Mouse (Mus musculus) ovary, postnatal 14 days (tissue): Measurements from ENCODE around the gene Uba52.

Experiments used
- DNase-seq: peaks from one replicate; pipeline ENCODE4 v3.0.0; 2022; ENCODE audit warnings: low spot score

The Uba52 gene

DNA sequence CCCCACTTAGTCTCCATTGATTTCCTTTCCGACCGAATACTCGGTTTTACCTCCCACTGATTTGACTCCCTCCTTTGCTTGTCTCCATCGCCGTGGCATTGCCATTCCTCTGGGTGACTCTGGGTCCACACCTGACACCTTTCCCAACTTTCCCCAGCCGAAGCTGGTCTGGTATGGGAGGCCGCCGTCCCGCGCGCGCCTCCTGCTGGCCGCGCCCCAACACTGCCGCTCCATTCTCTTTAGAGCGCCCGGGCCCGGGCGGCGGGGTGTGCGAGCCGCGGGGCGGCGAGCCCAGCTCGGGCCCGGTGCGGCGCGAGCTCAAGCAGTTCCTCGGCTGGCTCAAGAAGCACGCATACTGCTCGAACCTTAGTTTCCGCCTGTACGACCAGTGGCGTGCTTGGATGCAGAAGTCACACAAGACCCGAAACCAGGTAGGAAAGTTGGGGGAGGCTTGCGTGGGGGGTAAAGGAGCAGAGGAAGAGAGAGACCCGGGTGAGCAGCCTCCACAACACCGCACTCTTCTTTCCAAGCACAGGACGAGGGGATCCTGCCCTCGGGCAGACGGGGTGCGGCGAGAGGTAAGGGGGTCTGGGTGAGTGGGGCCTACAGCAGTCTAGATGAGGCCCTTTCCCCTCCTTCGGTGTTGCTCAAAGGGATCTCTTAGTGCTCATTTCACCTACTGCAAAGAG, 7.4 kb downstream of the Uba52 start:
- peak; percentile 76 for DNase-seq

DNA sequence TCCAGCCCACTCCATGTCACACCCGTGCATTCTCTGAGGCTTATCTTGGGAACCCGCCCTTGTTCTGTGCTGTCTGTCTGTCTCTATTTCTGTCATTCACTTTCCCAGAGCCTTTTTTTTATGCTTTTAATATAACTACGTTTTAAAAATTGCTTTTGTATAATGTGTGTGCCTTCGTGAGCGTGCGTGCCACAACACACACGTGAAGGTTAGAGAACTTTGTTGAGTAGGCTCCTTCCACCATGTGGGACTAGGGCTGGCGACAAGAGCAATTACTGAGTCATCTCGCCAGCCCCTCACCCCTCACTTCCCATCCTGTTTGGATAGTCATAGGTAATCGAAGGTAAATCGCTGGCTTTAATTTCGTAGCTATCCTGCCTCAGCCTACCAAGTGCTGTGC, 8.1 kb downstream of the Uba52 start:
- no peak for DNase-seq

DNA sequence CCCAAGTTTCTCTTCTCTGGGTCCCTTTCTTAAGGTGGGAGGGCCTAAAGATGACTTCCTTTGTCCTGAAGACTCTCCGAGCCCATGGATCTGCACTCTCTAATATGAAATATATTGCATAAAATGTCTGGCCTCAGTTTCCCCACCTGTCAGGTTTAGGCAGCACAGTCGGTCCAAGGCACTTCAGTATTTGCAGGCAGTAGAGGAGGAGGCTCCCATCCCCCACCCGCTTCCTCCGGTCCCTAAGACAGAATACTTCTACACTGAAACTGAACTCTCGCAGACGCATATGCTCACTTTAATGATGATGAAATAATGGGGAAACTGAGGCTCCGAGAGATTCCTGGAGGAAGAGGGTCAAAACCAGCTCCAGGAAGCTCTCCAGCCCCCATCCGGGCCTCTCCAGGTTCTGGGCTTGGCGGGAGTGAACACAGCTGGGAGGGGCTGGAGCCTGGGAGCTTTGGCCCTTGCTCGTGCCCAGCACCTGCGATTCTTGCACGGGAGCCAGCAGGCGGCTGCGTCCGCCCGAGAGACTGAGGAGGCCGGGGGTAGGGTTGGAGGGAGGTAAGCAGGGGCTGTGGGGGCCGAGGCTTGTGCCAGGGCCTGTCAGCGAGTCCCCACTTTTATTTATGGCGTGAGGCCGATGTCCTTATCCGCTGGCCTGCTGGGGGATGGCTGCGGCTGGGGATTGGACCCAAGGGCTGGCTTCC, 8.6 kb downstream of the Uba52 start:
- no peak for DNase-seq

DNA sequence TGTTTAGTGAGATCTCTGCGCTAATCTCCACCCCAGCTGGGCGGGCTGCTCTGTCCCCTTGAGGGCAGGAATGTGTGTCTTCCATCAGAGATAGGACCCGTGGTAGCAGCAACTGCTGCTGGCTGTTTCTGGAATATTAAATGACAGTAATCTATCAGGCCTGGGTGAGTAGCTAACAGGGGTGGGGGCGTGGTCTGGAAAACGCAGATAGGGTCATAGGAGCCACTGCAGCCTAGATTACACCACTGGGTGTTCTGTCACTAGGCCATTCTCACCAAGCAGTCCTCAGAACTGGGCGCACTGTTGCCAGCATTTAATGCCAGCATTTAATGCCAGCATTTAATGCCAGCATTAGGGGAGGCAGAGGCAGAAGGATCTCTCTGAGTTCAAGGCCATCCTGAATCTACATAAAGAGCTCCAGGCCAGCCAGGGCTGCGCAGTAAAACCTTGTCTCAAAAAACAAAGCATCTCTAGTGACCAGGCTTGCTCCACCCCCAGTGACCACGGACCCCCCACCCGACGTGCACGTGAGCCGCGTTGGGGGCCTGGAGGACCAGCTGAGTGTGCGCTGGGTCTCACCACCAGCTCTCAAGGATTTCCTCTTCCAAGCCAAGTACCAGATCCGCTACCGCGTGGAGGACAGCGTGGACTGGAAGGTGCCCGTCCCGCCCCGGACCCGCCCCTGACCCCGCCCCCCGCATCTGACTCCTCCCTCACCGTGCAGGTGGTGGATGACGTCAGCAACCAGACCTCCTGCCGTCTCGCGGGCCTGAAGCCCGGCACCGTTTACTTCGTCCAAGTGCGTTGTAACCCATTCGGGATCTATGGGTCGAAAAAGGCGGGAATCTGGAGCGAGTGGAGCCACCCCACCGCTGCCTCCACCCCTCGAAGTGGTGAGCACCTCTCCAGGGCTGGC, 10.0 kb downstream of the Uba52 start:
- DNase-seq: no peak

DNA sequence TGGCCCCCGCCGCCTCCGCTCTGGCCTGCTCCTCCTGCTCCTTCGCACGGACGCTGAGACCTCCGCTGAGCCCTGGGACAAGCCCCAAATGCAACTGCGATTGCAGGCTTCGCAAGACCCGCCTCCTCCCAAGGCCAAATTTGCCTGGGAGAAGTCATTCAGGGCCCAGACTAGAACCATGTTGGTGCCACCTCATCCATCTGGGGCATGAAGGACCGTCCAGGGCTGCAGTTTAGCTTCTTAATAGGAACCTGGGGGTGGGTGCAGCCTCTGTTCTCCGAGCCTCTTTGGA, 14.9 kb downstream of the Uba52 start:
- no peak for DNase-seq

DNA sequence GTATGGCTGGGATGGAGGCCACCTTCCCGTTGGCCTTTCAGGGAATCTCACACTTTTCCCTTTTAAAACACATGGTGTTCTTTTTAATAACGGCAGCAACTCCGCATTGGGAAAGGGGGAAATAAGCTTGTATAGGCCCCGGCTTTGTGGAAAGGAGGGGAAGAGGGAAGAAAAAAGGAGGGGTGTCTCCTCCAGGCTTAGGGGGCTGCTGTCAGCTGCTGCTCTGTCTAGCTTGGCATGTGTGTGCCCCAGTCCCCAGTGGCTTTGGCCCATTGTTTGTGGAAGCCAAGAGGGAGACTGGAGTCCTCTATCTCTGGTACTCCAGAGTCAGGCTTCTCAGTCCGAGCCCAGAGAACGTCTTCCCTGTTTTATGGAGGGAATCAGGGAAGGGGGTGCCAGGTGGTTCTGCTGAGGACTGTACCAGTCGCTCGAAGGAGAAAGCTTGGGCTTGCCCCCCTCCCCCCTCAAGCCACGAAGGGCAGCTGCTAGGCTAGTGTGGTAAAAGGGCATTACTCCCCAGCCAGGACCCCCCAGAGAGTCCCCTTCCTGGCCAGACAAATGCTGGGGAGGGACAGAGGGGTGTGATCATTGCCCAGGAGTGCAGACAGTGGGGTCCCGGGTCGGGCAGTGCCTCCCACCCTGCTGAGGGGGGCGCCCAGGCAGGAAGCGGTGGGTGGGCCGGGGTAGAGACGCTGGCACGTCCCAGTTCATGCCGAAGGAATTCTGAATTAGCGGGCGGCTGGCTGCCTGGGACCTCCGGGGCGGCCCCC, 15.4 kb downstream of the Uba52 start:
- no peak for DNase-seq

DNA sequence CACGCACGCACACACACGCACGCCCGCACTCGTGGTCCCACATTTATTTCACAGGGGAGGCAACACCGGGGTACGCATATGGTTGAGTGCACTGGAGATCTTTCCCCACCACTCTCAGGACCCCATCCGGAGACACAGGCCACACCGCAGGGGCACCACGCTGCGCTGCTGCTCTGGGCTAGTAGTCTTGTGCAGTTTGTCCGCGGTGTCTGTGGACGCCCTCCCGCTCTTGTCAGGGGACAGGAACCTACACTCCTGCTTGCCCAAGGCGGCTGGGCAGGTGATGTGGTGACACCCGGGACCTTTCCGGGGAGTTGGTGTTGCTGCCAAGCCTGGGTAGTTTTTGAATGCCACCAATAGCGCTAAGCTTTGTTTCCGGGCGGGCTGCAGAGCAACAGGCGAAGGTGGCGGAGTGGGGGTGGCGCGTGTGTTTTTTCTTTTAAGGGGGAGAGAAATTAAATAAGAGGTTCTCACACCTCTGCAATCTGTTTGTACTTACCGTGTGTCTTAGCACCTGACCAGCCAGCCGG, 16.1 kb downstream of the Uba52 start:
- no peak for DNase-seq

DNA sequence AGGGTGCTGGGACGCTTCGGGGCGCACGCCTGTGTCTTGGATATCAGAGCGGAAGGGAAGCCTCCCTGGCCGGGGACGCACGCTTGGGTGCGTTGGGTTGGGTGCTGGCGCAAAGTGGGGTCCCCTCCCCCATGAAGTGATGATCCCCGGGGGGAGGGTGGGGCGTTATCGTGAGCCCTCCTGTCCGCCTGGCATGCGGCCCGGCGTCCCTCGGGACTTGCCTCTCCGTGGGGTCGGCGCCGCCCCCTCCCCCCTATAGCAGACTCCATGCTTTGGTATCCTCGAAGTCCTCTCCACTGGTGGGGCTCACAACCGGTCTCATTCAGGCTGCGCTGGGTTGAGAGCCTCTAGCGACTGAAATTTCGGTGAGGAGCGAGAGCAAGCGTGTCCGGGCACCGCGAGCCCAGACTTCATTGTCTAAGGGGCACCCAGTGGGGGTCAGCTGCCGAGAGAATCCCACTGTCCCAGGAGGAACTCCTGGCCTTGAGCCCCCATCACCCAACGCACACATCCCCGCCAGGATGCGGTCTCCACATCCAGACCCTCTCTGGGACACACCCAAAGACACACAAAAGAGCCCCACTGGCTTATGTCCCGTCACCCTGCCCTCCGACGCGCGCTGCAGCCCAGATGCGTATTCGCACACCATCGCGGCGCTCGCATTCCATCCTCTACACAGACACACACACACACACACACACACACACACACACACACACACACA, 16.7 kb downstream of the Uba52 start:
- no peak for DNase-seq

DNA sequence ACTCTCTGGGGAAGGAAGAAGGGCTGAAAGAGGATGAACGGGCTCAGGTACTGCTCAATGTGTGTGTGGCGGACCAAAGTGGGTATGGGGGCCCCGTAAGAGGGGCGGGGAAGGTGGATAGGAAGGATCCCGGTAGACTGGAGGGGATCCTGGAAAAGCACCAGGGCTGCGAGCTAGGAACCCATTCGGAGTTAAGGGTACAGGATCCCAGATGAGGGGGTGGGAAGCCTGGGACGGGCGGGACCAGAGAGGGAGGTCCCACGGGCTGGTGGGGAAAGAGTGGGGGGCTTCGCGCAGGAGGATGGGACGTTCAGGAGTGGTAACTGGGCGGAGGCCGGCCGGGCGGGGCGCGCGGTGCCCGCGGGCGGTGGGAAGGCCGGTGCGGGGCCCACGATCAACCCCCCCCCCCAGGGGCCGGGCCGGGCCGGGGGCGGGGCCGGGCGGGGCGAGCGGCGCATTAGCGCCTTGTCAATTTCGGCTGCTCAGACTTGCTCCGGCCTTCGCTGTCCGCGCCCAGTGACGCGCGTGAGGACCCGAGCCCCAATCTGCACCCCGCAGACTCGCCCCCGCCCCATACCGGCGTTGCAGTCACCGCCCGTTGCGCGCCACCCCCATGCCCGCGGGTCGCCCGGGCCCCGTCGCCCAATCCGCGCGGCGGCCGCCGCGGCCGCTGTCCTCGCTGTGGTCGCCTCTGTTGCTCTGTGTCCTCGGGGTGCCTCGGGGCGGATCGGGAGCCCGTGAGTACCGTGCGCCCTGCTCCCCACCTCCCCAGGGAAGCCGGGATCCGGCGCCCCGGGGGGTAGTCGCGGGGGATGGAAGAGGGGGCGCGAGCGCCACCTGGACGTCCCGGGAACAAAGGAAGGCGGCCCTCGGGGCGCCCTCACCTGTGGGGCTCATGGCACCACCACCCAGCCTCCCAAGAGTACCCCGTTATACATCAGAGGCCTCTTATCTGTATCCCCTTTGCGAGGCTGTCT, 17.6 kb downstream of the Uba52 start, which contains the start of gene Crlf1:
Gene Crlf1 (plus strand): TSS at position 495 of the 977 bp plus-strand sequence.
- no peak for DNase-seq

DNA sequence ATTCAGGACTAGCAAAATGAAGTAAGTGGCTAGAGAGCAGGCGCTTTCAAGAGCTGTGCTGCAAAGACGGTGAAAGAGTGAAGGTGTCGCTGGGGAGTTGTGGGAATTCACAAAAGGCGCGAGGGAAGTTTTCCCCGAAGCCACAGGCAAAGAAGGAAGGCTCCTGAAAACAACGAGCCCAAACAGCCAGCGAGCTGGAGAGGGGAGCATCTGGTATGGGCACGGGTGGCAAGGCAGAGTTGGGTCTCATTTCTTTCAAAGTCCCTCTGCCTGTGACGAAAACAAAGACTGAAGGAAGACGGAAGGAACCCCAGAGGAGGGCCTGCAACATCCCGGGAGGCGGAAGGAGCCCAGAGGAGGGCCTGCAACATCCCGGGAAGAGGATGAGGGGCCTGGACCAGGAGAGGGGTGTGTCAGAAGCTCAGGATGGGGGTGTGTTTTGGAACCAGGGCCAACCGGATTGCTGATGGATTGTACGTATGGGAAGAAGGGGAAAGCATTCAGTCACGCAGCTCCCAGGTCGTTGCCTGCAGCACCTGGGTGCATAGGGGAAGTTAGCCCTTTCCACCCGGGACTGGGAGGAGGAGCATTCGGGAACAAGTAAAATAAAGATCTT, 19.6 kb downstream of the Uba52 start:
- DNase-seq: no peak

DNA sequence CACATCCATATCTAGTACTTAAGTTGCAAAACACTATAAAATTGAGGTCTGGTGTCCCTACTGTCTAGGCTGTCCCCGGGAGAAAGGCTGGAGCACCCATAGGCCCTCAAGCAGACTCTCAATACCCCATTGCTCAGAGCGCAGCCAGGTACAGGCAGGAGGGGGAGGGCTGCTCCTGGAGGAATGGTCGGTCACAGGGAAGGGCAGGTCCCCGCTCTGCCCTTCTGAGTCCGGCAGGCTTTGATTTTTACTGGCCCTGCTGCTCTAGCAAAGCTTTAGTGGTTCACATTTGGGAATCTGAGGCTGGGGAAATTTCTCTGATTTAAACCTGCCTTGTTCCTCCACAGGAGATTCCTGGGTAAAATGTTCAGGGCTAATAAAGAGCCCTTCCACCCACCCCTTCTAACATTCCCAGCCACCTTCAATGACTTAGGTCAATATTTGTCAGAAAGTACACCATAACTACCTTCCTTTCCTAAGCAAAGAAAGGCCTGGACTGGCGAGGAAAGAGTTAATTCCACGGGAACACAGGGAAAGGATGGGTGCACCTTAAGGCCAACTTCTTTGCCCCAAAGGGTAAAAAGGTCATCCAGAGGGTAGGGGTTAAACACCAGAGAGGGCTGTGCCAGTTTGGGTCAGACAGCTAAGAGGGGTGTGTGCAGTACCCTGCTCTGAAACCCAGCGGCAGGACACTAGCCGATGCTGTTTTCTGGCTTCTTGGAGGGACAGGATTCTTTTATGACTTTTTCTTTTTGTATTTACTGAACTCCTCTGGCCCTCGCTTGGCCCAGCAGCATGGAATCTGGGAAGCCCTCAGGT, 20.3 kb downstream of the Uba52 start:
- no peak for DNase-seq

DNA sequence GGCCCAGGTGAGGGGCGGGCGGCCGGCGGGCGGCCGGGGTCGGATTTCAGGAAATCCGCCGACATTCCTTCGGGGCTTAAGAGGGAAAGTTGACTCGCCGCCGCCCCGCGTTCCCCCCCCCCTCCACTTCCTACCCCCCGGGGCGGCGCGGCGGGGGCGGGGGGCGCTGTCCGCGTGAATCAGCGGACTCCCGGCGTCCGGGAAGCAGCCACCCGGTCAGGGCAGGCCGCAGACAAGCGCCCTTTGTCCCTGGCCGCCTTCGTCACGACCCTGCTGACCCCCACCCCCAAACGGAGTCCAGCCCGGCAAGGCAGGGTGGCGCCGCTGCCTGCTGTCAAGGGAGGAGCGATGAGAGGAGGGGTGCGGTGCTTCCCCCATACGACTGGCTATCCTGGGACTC, 21.0 kb downstream of the Uba52 start:
- no peak for DNase-seq

DNA sequence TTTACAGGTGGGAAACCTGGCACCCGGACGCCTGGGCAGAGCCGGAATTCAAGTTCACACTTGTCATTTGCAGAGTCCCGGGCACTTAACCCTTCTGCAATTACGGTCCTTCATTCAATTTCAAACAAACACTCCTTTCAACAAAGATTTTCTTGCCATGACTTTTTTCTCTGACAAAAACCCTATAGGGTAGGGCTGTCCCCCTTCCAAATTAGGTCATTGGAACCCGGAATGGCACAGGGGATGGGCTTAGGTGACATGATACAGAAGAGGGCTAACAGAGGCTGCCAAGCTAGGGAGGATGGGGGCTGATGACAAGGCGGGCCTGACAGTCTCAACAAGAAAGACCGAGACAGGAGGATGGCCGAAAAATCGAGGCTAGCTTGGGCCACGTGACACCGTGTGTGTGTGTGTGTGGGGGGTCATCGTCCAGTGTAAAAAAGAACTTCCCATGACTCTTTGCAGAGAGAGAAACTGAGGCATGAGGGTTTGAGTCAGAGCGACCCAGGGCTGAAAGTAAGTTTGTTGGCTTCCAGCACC, 21.6 kb downstream of the Uba52 start:
- DNase-seq: no peak

DNA sequence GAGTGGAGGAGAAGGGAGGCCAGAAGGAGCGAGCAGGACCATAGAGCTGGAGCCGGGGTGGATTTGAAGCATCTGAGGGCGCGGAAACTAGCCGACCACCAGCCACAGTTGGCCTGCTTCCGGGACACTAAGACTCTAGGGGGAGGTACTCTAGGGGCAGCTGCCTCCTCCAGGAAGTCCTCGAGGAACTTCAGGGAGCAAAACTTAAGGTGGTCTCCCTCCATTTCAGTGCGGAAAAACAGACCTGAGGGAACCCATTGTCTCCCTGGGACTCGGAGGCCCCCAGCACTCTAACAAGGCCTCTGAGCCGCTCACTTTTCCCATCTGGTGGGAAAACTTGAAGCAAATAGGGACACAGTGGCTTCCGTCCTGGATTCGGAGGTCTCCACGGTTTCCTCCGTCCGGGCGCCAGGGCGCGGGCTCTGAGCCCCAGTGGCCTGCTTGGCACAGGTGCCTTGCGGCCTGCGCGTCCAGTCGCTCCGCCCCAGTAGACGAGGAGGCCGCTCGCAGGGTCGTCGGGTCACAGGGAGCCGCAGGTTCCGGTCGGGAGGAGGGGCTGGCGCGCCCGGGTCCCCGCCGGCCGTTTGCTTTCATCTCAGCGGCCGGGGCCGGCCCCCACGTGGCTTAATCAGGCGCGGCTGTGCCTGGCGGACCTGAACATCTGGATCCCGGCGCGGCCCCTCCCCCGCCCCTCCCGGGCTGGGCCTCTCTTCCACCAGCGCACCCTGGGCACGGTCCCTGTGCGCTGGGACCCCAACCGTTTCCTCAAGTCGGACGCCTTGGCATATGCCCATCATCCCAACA, 22.4 kb downstream of the Uba52 start:
- no peak for DNase-seq

DNA sequence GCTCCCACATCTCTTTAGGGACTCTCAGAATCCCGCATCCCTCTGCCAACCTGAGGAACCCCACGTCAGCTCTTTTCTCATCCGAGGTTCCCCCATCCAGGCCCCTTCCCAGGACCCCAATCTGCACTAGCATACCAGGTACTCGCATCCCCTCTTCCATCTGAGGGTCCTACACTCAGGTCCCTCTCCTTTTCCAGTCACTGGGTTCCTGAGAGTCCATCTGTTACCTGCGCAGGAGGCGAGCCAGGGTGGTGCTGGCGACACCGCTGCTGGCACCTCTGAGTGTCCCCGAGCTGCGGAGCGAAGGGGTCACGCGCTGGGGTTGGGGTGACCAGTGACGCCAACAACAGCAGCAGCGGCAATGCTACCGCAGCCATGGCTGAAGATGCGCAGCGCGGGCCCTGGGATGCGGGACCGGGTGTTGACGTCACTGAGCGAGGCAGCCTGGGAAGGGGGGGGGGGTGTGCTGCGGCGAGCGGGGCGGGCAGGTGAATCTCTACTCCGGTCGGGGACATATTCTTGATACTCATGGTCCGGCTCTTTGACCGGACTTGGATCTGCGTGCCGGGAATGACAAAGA, 23.6 kb downstream of the Uba52 start, which contains the start of gene Tmem59l:
Gene Tmem59l (minus strand): TSS at position 418 of the 580 bp plus-strand sequence.
- no peak for DNase-seq

DNA sequence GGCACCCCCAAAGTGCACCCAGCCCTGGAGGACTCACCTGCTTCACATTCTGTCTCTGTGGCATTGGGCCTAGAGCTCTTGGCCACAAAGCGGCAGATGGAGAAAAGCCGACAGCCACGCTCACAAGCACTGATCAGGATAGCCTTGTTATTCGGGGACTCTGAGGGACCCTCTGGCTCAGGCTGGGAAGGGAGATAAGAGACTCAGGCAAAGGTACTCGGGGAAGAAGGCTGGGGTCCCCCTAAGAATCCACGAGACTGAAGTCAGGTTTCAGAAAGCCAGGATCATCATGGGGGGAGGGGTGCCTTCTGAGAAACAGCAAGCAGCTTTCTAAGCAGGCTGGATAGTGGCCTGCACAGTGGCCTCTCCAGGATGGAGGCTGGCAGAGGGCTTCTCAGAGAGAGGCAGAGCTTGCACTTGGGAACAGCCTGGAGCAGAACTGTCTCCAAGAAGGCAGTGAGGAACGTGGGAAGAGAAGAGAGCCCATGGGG, 24.4 kb downstream of the Uba52 start:
- DNase-seq: no peak

DNA sequence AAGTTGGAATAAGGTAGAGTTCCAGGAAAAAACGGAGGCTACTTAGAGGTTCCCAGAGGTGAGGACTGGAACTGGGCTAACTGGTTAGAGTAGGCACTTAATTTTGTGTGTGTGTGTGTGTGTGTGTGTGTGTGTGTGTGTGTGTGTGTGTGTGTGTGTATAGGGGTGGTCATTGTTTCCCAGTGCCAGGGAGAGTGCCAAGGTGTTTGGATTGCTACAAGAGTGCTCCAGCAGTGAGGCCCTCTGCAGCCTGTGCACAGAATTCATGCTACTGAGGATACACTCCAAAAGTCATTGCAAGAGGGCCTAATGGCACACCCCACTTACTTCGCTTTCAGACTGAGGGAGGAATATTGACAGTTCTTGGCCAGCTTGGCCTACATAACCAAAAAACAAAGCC, 27.7 kb downstream of the Uba52 start:
- DNase-seq: no peak
